Mouse (Mus musculus) thymus, postnatal 0 days (tissue): ENCODE results near the gene Acer1. TPM values are rescaled to one million over a fixed set of nuclear protein-coding genes. Genes with fewer than 3 reads are reported as not detected.

Experiments used
- DNase-seq: peaks from one replicate; pipeline ENCODE4 v3.0.0-alpha.2; 2015; ENCODE audit warnings: low spot score
- polyA plus RNA-seq: library from polyadenylated mRNA; unstranded; fragments of >200 nt; fragmentation: Nextera tagmentation; extraction: Ambion mirVana; gene quantifications from 2 replicates; pipeline ENCODE4 v1.2.1, GENCODE M21; 2015

Gene Acer1
- polyA plus RNA-seq: not detected in 2 replicates

DNA sequence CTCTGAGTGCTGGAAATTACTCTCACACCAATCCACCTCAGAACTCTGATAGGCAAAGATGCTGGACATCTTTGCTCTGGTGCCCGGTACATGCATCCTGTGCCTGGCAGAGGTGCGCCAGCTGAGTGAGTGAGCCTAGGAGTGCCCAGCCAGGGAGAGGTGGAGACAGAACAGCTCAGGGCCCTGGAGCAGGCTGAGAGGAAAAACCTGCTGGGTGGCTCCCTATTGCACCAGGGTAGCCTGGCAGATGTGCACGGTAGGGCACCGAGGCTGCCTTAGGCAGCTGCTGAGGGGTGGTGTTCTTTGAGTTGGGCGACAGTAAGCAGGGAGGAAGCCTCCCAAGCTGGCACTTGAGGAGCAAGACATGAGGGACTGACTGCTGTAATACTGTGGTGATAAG lies at the start of gene Acer1:
Gene Acer1, minus strand, starts transcription at position 114 of the 400 bp plus-strand sequence.
- DNase-seq: no peak

DNA sequence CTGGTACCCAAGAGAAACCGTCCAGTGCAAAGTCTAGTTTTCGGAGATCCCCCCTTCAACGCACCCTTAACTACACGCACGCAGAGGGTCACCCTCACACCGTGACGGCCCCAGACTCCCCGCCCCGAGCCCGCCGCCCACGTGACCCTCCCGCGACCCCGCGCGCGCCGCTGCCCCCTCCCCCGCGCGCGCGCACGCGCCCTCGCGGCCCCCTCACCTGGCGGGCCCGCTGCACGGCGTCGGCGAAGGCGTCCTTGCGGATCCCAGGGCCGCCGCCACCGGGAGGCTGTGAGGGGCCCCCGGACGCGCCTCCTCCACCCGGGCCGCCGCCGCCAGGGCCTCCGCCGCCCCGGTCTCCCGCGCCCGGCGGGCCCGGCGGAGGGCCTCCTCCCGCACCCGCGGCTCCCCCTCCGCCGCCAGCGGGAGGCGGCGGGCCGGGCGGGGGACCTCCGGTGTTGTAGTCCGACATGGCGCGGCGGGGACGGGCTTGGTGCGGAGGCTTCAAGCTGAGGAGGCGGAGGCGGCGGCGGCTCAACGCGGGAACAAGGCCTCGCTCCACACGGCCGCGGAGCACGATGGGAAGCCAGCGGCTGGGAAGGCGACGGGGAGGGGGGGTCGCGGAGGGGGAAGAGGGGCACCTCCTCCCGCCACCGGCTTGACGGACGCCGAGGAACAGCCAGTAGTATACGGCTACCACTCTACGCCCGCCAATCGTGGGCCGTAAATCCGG lies 49.2 kb upstream of the Acer1 start, which contains the start of gene Khsrp:
Gene Khsrp, minus strand, starts transcription at position 592 of the 730 bp plus-strand sequence.
- peak; percentile 63 for DNase-seq

DNA sequence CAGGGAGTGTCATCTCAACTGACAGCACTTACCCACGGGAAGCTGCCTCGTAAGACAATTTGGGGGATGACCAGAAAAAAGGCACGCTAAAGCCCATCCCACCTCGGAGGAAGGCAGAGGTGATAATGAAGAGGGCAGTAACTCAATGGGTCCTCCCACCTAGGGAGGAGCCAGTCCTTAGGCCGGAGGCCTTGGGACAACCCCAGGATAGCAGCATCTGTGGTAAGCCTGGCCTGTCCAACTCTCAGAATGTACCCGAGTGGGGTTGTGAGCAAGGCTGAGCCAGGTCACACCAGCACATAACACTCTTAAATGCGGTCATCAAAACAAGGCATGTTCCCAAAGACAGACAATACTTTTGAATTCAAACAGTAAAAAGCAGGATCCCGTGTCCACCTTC lies 47.8 kb upstream of the Acer1 start:
- DNase-seq: no peak

DNA sequence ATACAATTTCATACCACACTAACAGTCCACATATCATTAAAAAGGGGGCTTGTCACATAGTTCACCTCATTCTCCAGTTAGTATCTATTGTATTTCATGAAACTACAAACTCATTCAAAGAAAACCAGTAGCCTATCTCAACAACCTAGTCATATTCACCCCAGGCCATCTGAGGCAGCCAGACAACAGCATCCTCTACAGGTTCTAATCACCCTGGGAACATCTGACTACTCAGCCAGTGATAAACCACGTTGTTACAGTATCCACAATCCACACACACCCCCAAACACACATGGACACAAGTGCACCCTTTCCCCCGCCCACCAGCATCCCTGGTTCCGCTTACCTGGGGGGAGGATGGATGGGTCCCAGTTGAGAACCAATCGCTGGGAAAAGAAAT lies 45.5 kb upstream of the Acer1 start:
- no peak for DNase-seq

DNA sequence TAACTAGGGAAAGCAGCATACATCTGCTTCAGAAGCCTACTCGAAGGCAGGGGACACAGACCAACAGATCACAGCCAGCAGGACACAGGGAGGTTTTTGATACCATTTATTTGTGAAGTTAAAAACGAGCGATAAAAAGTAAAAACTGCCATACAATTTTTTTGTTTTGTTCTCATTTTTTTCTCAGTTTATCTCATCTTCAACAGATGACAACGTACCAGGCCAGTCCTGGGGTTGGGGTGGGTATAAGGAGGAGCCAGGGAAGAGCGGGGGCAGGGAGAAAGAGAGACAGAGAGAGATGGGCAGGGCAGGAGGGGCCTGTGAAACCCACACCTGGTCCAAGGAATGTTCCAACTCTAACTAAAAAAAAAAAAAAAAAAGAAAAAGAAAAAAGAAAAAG lies 39.0 kb upstream of the Acer1 start:
- no peak for DNase-seq

DNA sequence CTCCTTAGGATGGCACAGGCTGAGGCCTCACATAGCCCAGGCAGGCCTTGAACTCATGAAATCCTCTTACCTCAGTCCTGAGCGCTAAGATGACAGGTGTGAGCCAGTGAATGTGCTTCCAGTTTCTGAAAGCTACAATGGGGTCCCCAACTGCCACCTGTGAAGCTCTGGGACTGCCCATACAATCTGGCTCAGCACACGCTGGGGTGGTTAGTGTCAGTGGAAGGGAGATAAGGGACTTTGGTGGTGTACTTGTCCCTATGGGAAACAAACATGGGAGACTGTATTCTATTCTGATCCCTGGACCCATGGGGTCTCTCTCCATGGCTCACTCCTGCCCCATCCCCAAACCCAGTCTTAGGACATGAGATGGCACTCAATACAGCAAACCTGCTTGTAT lies 37.8 kb upstream of the Acer1 start:
- DNase-seq: no peak

DNA sequence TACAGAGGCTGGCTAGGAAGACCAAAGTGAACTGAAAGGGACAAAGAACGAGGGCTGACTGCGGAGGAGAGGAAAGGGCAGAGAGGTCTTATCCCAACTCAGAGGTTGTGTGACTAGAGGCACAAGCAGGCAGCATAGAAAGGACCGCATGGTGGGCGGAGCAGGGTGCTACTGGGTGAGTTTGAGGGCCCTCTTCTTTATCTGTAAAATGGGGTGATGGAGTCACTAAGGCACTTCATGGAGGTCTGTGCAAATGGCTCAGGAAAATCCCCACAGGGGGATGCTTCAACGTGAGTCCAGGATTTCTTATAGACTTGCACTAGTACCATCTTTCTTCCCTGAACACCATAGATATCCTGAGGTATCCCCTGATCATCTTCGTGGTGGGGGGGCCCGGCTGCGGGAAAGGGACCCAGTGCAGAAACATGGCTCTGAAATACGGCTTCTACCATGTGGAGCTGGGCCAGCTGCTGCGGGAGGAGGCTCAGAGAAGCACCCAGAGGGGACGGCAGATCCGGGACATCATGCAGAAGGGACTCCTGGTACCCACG lies 30.4 kb upstream of the Acer1 start:
- no peak for DNase-seq

DNA sequence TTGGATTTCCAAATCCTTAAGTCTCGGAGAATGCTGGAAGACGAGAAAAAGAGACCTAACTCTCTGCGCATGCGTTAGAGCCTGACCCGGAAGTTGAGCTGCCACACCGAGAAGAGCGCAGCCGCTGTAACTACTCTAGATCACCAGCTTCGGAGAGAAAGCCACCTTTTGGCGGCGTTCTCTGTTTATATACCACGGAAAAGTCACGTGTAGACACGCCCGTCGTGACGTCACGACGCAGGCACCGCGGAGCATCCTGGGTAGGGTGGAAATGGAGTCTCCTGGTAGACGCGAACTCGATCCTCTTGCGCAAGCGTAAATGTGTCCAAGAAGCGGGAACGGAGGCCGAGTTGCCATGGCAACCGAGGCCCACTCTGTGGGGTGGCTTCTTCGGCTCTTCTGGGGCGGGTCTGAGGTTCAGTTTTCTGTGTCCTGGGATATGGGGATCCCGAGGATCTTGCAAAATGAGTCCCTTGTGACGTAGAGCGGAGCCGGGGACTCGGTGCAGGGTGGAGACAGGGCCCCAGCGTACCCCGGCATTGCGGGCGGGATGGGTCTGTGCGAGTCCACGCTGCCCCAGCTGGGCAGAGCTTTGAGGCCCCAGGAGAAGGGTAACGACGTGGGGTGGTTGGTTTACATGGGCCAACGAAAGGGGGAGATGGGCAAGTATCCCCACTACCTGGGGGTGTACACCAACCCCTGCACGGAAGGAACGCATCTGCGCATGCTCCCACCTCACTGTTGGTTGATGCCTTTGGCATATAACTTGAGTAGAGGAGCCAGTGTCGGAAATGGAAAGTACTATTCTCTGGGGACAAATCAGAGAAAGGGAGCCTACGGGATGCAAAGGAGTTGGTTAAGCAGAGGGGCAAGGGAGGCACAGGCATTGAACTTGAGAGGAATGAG lies 29.6 kb upstream of the Acer1 start, which contains the start of the genes Gtf2f1 and Gm17949:
Gene Gtf2f1, minus strand, starts transcription at position 53 of the 906 bp plus-strand sequence.
Gene Gm17949, plus strand, starts transcription at position 234 of the 906 bp plus-strand sequence.
- DNase-seq: peak; percentile 100

DNA sequence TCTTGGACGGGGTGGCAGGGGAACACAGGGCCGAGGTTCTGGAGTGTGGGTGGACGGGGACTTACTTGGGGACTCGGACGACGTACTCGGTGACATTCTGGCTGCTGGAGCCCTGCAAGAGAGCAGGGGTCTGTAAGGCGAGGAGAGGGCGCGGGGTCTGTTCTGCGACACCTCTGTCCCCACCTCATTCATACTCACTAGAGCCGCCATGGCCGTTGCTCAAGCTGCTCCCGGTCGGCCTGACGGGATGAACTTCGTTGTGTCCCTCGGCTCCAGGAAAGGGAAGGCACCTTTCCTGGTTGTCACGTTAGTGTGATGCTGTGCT lies 28.9 kb upstream of the Acer1 start:
- DNase-seq: no peak

DNA sequence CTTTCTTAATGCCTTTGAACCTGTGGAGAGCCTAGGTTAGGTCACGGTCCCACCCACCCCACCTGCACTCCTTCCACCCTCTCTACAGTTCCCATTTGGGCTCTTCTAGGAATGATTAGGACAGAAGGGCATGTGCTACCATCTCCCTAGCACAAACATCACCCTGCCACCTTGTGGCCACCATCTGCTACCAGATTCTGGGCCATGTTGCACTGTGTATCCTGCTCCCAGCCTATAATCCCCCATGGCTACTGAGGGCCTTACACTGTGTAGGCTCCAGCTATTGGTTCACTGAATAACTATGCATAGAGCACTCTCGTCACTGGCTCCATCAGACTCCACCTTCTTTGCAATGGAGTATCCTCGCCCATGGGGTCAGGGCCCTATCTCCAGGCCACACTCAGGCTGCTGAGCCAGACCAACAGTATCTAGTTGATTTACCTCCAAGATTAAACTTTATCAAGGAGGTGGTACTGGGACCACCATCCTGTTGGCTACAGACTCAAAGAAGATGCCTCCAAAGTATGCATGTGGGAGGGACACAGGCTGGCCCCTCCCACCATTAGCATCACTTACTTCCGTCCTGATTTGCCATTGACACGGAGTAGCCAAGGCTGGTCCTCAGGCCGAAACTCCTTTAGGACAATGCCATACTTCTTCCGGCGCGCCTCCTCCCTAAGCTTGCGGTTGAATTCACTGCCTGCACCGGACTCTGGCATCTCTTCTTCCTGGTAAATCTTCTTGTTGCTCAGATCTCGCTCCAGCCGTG lies 25.4 kb upstream of the Acer1 start:
- no peak for DNase-seq

DNA sequence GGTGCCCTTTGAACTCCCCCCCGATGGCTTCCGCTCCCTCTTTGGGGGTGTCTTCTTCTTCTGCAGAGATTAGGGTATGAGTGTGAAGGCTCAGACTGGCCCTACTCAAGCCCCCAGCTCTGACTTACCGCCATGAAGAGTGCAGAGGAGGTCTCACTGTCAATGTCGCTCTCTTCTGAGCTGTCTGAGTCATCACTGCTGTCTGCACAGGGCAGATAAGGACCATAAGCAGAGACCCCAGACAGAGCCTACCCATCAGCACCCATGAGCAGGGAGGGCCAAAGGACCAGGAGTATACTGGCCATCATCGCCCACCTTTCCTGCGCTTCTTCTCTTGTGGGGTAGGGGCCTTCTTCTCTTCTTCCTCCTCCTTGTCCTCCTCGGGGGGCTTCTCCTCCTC lies 22.1 kb upstream of the Acer1 start:
- no peak for DNase-seq

DNA sequence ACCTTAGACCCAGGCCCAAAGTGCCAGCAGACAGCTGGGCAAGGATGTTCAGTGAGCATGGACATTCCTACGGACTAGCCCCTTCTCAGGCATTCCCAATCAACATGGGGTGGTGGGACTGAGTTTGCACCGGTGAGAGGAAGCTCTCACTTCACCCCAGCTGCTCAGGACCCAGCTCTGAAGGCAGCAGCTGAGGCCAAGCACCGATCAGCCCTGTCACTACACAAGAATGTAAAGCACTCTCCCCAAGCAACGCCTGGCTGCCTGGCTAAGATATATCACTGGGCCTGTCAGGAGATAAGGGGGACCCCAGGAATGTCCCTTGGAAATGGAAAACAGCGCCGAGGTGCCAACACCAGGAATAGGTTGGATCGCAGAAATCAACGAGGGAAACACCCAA lies 19.3 kb upstream of the Acer1 start:
- DNase-seq: no peak

DNA sequence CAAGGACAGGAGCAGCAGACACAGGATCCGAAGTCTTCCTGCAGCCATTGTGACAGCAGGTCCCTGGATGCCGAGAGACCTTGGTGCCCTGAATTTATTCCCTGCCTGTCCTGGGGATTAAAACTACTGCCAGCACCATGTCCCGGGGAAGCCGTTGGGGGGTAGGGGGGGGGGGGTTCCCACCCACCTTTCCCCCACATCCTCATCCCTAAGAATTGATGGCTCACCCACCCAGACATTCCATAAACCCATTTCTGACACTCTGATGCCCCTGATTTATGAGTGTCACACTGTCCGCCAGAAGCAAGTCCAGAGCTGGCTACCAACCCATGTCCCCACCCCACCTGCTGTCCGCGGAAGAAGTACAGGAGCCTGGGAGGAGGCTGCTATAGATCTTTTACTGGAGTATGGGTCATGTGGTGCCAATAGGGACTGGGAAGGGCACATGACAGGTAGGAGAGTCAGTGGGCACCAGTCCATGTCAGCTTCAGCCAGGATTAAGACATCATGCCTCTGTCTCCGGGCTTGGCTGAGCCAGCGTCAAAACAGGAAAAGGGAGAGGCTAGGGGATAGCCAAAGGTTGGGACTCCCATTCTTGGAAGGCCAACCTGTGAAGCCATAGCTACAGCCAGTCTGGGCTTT lies 18.2 kb upstream of the Acer1 start, which contains the start of gene Pspn:
Gene Pspn, minus strand, starts transcription at position 51 of the 642 bp plus-strand sequence.
- DNase-seq: no peak

DNA sequence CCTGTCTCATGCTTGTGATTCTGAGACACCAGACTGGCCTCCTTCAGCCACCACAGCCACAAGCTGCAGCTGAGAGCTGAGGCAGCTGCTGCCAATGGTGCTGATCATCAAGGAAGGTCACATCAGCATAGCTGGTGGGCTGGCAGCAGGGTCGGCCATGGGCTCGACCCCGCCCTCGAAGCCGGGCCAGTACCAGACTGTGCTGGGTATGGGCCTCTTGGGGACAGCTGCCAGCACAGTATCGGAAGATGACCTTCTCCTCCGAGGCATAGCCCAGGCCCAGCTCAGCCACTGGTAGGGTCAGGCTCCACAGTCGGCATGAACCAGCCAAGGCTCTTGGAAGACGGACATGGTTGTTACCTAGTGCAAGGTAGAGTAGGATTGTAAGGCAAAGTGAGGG lies 17.5 kb upstream of the Acer1 start:
- no peak for DNase-seq

DNA sequence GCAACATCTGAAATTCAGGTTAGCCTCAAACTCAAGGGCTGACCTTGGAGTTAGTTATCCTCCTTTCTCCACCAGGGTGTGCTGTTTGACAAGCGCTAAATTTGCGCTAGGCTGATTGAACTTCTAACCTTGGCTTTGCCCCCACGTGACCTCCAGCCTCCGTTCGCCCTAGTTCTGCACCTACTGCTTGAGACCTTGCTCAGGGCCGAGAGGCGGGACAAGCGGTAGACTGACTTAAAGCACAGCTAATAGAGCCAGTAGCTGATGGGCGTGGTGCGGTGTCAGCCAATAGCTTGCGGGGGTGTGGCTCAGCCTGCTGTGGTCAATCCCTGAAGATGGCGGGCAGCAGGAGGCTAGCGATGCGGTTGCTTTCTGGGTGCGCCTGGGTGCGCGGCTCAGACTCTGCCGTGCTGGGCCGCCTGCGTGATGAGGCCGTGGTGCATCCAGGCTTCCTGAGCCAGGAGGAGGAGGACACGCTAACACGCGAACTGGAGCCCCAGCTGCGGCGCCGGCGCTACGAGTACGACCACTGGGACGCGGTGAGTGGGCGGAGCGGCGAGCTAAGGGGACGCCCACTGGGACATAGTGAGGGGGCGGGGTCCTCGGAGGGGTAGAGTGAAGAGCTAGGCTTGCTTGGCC lies 15.2 kb upstream of the Acer1 start, which contains the start of gene Alkbh7:
Gene Alkbh7, plus strand, starts transcription at position 311 of the 639 bp plus-strand sequence.
- DNase-seq: peak; percentile 98

DNA sequence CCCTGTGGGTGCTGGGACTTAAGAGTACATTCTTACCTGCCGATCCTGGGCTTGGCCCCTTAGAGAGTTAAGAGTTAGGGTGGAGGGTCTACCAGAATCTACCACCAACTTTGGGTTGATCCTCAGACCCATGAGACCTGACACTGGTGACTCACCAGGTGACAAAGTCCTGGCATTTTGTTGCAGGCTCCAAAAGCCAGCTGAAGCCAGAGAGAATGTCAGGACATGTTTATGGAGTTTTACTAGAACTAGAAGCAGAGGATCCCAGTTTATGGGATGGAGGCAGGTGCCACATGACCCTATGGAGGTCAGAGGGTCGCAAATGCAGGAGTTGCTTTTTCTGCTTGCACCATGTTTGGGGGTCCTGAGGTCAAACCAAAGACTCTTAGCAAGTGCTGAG lies 14.6 kb upstream of the Acer1 start:
- no peak for DNase-seq

DNA sequence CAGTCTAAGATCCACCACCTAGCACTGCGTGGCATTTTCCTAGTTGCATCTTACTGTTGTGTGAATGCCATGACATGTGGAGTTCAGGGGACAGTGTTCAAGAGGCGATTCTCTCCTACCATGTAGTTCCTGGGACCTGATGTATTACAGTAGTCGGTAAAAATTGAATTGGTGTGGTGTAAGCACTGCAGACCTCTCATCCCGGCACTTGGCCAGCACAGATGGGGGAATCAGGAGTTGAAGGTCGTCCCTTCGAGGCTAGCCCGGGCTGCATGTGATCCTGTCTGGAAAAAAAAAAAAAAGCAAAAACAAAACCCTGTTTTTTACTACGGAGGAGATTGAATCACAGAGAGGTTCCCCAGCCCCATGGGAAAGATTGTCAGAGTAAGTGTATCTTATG lies 13.1 kb upstream of the Acer1 start:
- DNase-seq: no peak

DNA sequence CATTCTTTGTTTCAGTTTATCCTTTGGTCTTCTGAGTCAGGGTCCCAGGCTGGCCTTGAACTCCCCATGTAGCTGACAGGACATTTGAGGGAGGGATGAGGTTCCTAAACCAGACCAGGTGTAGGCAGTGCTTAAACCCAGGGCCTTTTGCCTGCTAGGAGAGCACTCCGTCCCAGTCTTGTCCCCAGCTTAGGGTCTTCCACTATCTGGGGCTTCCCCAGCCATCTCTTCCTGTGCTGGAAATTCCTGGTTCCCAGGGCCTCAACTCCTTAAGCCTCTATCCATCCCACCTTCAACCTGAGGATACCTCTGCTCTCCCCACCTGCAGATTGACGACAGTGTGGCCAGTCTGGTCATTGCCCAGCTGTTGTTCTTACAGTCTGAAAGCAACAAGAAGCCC lies 9.0 kb upstream of the Acer1 start:
- no peak for DNase-seq

DNA sequence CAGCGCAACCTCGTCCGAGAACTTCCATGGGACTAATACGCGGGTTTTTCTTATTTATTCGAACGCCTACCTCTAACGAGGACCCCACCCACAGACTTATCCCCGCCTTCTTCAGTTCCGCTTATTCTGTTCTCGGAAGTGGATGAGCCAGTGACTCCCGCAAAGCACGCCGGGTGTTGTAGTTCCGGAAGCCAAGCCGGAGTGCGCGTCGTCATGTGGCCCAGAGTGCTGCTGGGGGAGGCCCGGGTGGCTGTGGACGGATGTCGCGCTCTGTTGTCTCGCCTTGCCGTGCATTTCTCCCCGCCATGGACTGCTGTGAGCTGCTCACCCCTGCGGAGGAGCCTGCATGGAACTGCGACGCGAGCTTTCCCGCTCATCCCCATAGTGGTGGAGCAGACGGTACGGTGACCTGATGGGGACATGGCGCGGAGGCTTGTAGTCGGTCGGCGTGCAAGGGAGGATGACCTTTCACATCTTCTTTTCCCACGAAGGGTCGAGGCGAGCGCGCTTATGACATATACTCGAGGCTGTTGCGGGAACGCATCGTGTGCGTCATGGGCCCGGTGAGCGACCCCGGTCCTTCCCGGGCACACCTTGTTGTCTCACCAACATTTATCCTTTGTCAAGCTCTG lies 8.3 kb upstream of the Acer1 start, which contains the start of gene Clpp:
Gene Clpp, plus strand, starts transcription at position 191 of the 632 bp plus-strand sequence.
- DNase-seq: peak; percentile 97
